Mouse (Mus musculus): ENCODE measurements at regions not wholly inside any gene's neighbourhood (a gene's known extent, or its start where the extent isn't known, plus 50 kb on each side); places are given as distances from the start of the nearest gene placed in this dataset.

- ATAC-seq (ENCODE audit: low FRiP score, low TSS enrichment): no peak
- DNase-seq (ENCODE audit: low spot score): no peak
- Histone ChIP-seq H3K4me1 (replicated peaks; ENCODE audit: control insufficient read depth, insufficient read depth) (no peaks in the 10 kb centered on the region), H3K27ac (replicated peaks) (no peak overlapping the region), H3K27me3 (ENCODE audit: control insufficient read depth, insufficient read depth, low read length) (no peaks in the 10 kb centered on the region), H3K9me3 (ENCODE audit: control insufficient read depth, low read length) (no peaks in the 10 kb centered on the region), H3K9ac (ENCODE audit: low read length) (no peak overlapping the region), H3K4me3 (ENCODE audit: low read depth, low read length) (no peak overlapping the region), H3K36me3 (ENCODE audit: control insufficient read depth, insufficient read depth, low read length) (no peaks in the 10 kb centered on the region), H3K4me2 (replicated peaks; ENCODE audit: low read depth) (no peak overlapping the region)
- TF ChIP-seq CTCF (IDR thresholded peaks at IDR 0.05; ENCODE audit: low read depth) (no peak), EP300 (optimal IDR thresholded peaks at IDR 0.05) (no peak)
- 66% methylated on average over 2 of the region's 2 CpGs for WGBS
Measured at GRCm38 (mm10) chr13:71162952-71163351, 321.3 kb upstream of the Adamts16 start.

DNA sequence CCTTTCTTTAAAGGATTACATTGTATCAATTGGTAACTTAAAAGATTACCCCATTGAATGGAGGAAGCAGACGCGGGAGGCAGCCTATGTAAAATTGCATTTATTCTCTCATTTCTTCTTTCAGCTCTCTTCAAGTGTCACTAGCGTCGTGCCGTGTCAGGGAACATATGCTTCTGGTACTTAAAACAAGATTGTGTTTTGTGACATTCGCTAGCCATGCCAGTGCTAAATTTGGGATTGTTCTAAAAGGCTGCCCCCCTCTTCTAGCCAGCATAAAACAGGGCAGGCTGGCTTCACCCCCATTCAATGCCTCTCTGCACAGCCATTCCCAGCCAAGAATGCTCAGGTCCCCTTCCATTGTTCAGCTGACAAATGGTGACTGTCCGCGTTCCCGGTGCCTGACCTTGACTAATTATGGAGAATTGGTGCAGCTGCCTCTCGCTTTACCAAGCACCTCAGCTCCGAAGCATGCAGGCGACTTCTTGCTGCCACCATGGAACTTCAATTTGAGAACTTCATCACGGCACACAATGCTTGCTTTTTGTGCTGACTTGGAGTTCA, 316.8 kb upstream of the Adamts16 start:
- 53% methylated on average over 13 of the region's 13 CpGs for WGBS
- no peak overlapping the region for H3K9ac ChIP-seq (ENCODE audit: low read length)
- no peaks in the 10 kb centered on the region for H3K27me3 ChIP-seq (ENCODE audit: control insufficient read depth, insufficient read depth, low read length)
- H3K4me2 ChIP-seq (replicated peaks; ENCODE audit: low read depth): peak overlapping the region; percentile 3; the same call in 1 of the 2 replicates
- ATAC-seq (ENCODE audit: low FRiP score, low TSS enrichment) (no peak), DNase-seq (ENCODE audit: low spot score) (no peak)
- no peak overlapping the region for H3K27ac ChIP-seq (replicated peaks)
- H3K36me3 ChIP-seq (ENCODE audit: control insufficient read depth, insufficient read depth, low read length): no peaks in the 10 kb centered on the region
- TF ChIP-seq EP300 (optimal IDR thresholded peaks at IDR 0.05) (no peak), CTCF (IDR thresholded peaks at IDR 0.05; ENCODE audit: low read depth) (no peak)
- H3K4me3 ChIP-seq (ENCODE audit: low read depth, low read length): no peak overlapping the region
- H3K4me1 ChIP-seq (replicated peaks; ENCODE audit: control insufficient read depth, insufficient read depth): no peaks in the 10 kb centered on the region
- H3K9me3 ChIP-seq (ENCODE audit: control insufficient read depth, low read length): no peaks in the 10 kb centered on the region

GRCm38 (mm10) chr13:71157656-71158299, 316.2 kb upstream of the Adamts16 start:
- Histone ChIP-seq H3K9ac (ENCODE audit: low read length) (no peak overlapping the region), H3K9me3 (ENCODE audit: control insufficient read depth, low read length) (no peaks in the 10 kb centered on the region), H3K27me3 (ENCODE audit: control insufficient read depth, insufficient read depth, low read length) (no peaks in the 10 kb centered on the region), H3K36me3 (ENCODE audit: control insufficient read depth, insufficient read depth, low read length) (no peaks in the 10 kb centered on the region), H3K4me3 (ENCODE audit: low read depth, low read length) (no peak overlapping the region), H3K4me1 (replicated peaks; ENCODE audit: control insufficient read depth, insufficient read depth) (no peaks in the 10 kb centered on the region), H3K27ac (replicated peaks) (no peak overlapping the region), H3K4me2 (replicated peaks; ENCODE audit: low read depth) (0 out of 2 replicates have a peak overlapping the region, but pooled peaks have one; percentile 3)
- ATAC-seq (ENCODE audit: low FRiP score, low TSS enrichment) (no peak), DNase-seq (ENCODE audit: low spot score) (no peak)
- 43% methylated on average over 14 of the region's 14 CpGs for WGBS
- TF ChIP-seq CTCF (IDR thresholded peaks at IDR 0.05; ENCODE audit: low read depth) (no peak), EP300 (optimal IDR thresholded peaks at IDR 0.05) (no peak)

GRCm38 (mm10) chr13:71150092-71150491, 308.5 kb upstream of the Adamts16 start:
- no peak for ATAC-seq (ENCODE audit: low FRiP score, low TSS enrichment)
- Histone ChIP-seq H3K9me3 (ENCODE audit: control insufficient read depth, low read length) (no peaks in the 10 kb centered on the region), H3K4me3 (ENCODE audit: low read depth, low read length) (no peak overlapping the region), H3K36me3 (ENCODE audit: control insufficient read depth, insufficient read depth, low read length) (no peaks in the 10 kb centered on the region), H3K27me3 (ENCODE audit: control insufficient read depth, insufficient read depth, low read length) (no peaks in the 10 kb centered on the region), H3K4me2 (replicated peaks; ENCODE audit: low read depth) (no peak overlapping the region), H3K27ac (replicated peaks) (no peak overlapping the region), H3K9ac (ENCODE audit: low read length) (no peak overlapping the region), H3K4me1 (replicated peaks; ENCODE audit: control insufficient read depth, insufficient read depth) (no peaks in the 10 kb centered on the region)
- TF ChIP-seq EP300 (optimal IDR thresholded peaks at IDR 0.05): no peak
- no peak for TF ChIP-seq CTCF (IDR thresholded peaks at IDR 0.05; ENCODE audit: low read depth)
- WGBS: 11% methylated on average over 1 of the region's 1 CpGs
- DNase-seq (ENCODE audit: low spot score): no peak

DNA sequence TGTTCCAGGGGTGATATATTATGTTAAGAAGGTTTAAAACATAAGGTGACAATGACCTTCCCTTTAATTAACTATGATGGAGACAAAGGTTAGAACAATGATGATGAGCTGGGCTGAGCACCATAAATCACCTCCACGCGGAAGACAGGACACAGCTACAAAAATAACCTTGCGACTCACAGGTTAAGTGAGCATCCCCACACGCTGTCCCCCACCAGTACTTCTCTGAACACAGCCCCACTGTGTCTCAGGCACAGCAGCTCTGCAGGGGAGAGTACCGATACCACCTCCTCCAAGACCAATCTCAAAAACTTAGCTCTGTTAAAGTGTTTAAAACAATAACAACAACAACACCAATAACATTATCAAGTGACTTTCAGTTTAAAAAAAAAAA, 307.7 kb upstream of the Adamts16 start:
- Histone ChIP-seq H3K9me3 (ENCODE audit: control insufficient read depth, low read length) (no peaks in the 10 kb centered on the region), H3K27ac (replicated peaks) (no peak overlapping the region), H3K36me3 (ENCODE audit: control insufficient read depth, insufficient read depth, low read length) (no peaks in the 10 kb centered on the region), H3K4me3 (ENCODE audit: low read depth, low read length) (no peak overlapping the region), H3K4me2 (replicated peaks; ENCODE audit: low read depth) (no peak overlapping the region), H3K27me3 (ENCODE audit: control insufficient read depth, insufficient read depth, low read length) (no peaks in the 10 kb centered on the region), H3K9ac (ENCODE audit: low read length) (no peak overlapping the region), H3K4me1 (replicated peaks; ENCODE audit: control insufficient read depth, insufficient read depth) (no peaks in the 10 kb centered on the region)
- ATAC-seq (ENCODE audit: low FRiP score, low TSS enrichment) (no peak), DNase-seq (ENCODE audit: low spot score) (no peak)
- TF ChIP-seq EP300 (optimal IDR thresholded peaks at IDR 0.05) (no peak), CTCF (IDR thresholded peaks at IDR 0.05; ENCODE audit: low read depth) (no peak)
- WGBS: 30% methylated on average over 5 of the region's 5 CpGs

DNA sequence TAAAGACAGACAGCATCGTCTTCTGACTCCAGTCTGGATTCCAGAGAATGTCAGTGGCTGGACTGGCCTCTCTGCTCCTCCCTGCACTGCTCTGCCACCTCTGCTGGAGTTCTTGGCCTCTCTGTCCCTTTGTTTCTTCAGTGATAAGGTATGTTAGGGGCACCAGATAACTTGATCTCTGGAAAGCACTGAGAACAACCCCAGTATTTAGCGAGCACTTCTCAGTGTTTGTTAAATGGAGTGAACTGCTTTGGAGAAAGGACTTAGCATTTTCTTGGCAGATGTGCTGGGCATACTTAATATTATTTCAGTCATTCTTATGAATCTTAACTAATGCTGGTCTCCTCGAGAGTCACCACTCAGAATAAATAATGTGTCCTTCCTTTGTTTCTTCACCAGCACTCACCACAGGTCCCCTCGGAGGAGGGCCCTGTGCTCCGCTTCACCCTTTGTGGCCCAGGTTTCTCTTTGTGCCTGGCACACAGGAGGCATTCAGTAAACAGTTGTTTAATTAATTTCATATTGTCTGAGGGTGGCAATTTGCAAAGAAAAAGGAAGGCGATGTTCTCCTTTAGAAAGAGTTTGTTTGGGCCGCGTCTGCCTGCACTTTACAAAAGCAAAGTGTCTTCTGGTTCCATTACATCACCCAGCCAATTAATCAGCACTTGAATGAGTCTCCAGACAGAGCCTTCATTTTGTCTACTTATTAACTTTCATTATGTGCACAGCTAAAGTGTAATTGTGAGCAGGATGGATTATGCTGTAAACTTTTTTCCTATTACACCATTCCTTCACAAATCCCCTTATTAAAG, 307.1 kb upstream of the Adamts16 start:
- Histone ChIP-seq H3K27me3 (ENCODE audit: control insufficient read depth, insufficient read depth, low read length) (no peaks in the 10 kb centered on the region), H3K4me2 (replicated peaks; ENCODE audit: low read depth) (no peak overlapping the region), H3K4me1 (replicated peaks; ENCODE audit: control insufficient read depth, insufficient read depth) (no peaks in the 10 kb centered on the region), H3K4me3 (ENCODE audit: low read depth, low read length) (no peak overlapping the region), H3K27ac (replicated peaks) (no peak overlapping the region), H3K9me3 (ENCODE audit: control insufficient read depth, low read length) (no peaks in the 10 kb centered on the region), H3K36me3 (ENCODE audit: control insufficient read depth, insufficient read depth, low read length) (no peaks in the 10 kb centered on the region), H3K9ac (ENCODE audit: low read length) (no peak overlapping the region)
- WGBS: 29% methylated on average over 8 of the region's 8 CpGs
- DNase-seq (ENCODE audit: low spot score) (no peak), ATAC-seq (ENCODE audit: low FRiP score, low TSS enrichment) (no peak)
- TF ChIP-seq EP300 (optimal IDR thresholded peaks at IDR 0.05): no peak
- TF ChIP-seq CTCF (IDR thresholded peaks at IDR 0.05; ENCODE audit: low read depth): no peak
